In the genomic region with DNA sequence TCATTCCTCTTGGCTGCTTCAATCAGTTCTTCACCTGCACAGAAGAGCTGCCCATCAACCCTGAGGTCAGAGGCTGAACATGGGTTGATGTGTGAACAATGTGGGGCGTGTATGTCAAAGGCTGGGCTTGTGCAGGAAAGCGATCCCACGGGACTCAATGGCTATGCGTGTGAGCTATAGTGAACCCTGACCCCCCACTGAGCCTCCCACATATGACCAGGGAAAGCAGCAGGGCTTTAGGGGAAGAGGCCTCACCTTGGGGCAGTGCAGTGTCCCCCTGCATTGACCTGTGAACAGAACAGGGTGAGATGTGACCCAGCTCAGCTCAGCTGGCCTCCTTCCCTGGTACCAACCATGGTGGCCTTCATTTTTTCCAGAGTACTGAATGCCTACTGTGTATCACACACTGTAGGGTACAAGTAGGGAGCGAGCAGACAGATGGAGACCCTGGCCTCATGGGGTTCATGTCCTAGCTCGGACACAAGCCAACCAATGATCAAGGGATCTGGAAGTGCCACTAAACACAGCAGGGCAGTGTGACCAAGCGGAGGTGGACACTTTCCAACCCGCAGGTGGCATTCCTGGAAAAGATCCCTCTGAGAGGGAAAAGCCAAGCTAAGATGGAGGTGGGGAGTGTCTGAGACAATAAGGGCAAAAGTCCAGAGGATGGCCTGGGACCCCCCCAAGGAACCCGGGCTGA, we compare ENCODE assay signal across 16 mouse cellular contexts. TPM values are rescaled to one million over a fixed set of nuclear protein-coding genes. Genes with fewer than 3 reads are reported as not detected.
DNase-seq lines count a peak whose midpoint lies in the region; ATAC-seq lines count a peak whose summit lies in the region.
"Had no signal": no experiment of that assay in that cellular context is flagged by ENCODE, and none has a peak within 500 bp of the region (broad histone marks: within the 10 kb centered on the region; RNA-seq: fewer than 3 reads in every experiment).

No protein-coding gene starts in this region.

- H3K9me3 ChIP-seq in hindbrain, embryonic 10.5 days, result no peaks in the 10 kb centered on the region
- H3K9me3 ChIP-seq in hindbrain, embryonic 16.5 days (ENCODE audit: control insufficient read depth, low read length), result no peaks in the 10 kb centered on the region
- no peaks in the 10 kb centered on the region for H3K9me3 ChIP-seq in midbrain, embryonic 10.5 days (replicated peaks)
- no peaks in the 10 kb centered on the region for H3K9me3 ChIP-seq in midbrain, embryonic 14.5 days (ENCODE audit: control insufficient read depth, low read length)
- H3K9me3 ChIP-seq: forebrain, embryonic 15.5 days; intestine, embryonic 15.5 days; liver, embryonic 13.5 days; midbrain, embryonic 15.5 days had no signal

- no peak overlapping the region for H3K4me3 ChIP-seq in hindbrain, embryonic 10.5 days
- no peak overlapping the region for H3K4me3 ChIP-seq in hindbrain, embryonic 16.5 days (ENCODE audit: low read length)
- H3K4me3 ChIP-seq in midbrain, embryonic 10.5 days, result no peak overlapping the region
- H3K4me3 ChIP-seq in midbrain, embryonic 14.5 days (replicated peaks; ENCODE audit: low read depth, low read length), result no peak overlapping the region
- H3K4me3 ChIP-seq: erythroblast, embryonic 14.5 days; forebrain, embryonic 15.5 days; intestine, embryonic 15.5 days; liver, embryonic 13.5 days; midbrain, embryonic 15.5 days had no signal

- H3K4me1 ChIP-seq in hindbrain, embryonic 10.5 days (replicated peaks), result peaks cover 75% of the 10 kb centered on the region
- peaks cover 15% of the 10 kb centered on the region for H3K4me1 ChIP-seq in hindbrain, embryonic 16.5 days (ENCODE audit: control insufficient read depth, insufficient read depth, low read depth, low read length)
- peaks cover 72% of the 10 kb centered on the region for H3K4me1 ChIP-seq in midbrain, embryonic 10.5 days
- peaks cover 25% of the 10 kb centered on the region for H3K4me1 ChIP-seq in midbrain, embryonic 14.5 days (ENCODE audit: control insufficient read depth, insufficient read depth, low read length)

- ATAC-seq in hindbrain, embryonic 16.5 days, result no peak
- no peak for ATAC-seq in midbrain, embryonic 14.5 days (ENCODE audit: low FRiP score, low TSS enrichment)
- ATAC-seq: forebrain, embryonic 15.5 days; intestine, embryonic 15.5 days; midbrain, embryonic 15.5 days; Patski had no signal

- H3K36me3 ChIP-seq in hindbrain, embryonic 10.5 days, result peaks cover 70% of the 10 kb centered on the region
- peaks cover 19% of the 10 kb centered on the region for H3K36me3 ChIP-seq in hindbrain, embryonic 16.5 days (ENCODE audit: control insufficient read depth, insufficient read depth, low read length)
- H3K36me3 ChIP-seq in midbrain, embryonic 10.5 days, result peaks cover 61% of the 10 kb centered on the region
- H3K36me3 ChIP-seq in midbrain, embryonic 14.5 days (ENCODE audit: control insufficient read depth, insufficient read depth, low read length), result peaks cover 50% of the 10 kb centered on the region

- no peaks in the 10 kb centered on the region for H3K27me3 ChIP-seq in hindbrain, embryonic 10.5 days (ENCODE audit: insufficient read depth, poor library complexity, severe bottlenecking)
- no peaks in the 10 kb centered on the region for H3K27me3 ChIP-seq in hindbrain, embryonic 16.5 days (replicated peaks; ENCODE audit: control insufficient read depth, insufficient read depth, low read length)
- no peaks in the 10 kb centered on the region for H3K27me3 ChIP-seq in midbrain, embryonic 10.5 days (ENCODE audit: low read depth, poor library complexity, severe bottlenecking)
- H3K27me3 ChIP-seq in midbrain, embryonic 14.5 days (ENCODE audit: control insufficient read depth, insufficient read depth, low read length), result no peaks in the 10 kb centered on the region
- H3K27me3 ChIP-seq: forebrain, embryonic 15.5 days; intestine, embryonic 15.5 days; midbrain, embryonic 15.5 days; Patski had no signal

- H3K4me2 ChIP-seq in hindbrain, embryonic 16.5 days (ENCODE audit: low read length), result no peak overlapping the region
- H3K4me2 ChIP-seq in midbrain, embryonic 14.5 days (ENCODE audit: low read length), result no peak overlapping the region
- H3K4me2 ChIP-seq: forebrain, embryonic 15.5 days; intestine, embryonic 15.5 days; liver, embryonic 13.5 days; midbrain, embryonic 15.5 days had no signal

- H3K9ac ChIP-seq in hindbrain, embryonic 16.5 days (ENCODE audit: low read depth, low read length), result no peak overlapping the region
- no peak overlapping the region for H3K9ac ChIP-seq in midbrain, embryonic 14.5 days (replicated peaks; ENCODE audit: low read length)
- H3K9ac ChIP-seq: forebrain, embryonic 15.5 days; intestine, embryonic 15.5 days; liver, embryonic 13.5 days; midbrain, embryonic 15.5 days had no signal

- DNase-seq in hindbrain, embryonic 10.5 days (ENCODE audit: low spot score), result no peak
- no peak for DNase-seq in midbrain, embryonic 10.5 days (ENCODE audit: low spot score)
- DNase-seq in midbrain, embryonic 14.5 days, result no peak
- DNase-seq in cerebellum, postnatal 14 days, result peak; percentile 68 to 74
- DNase-seq in urinary bladder, adult 18-20 months (ENCODE audit: low spot score in 2 of 2), result no peak
- DNase-seq in embryo, embryonic 10.5 days (ENCODE audit: low spot score), result no peak
- DNase-seq: adrenal gland, postnatal 36 days; liver, embryonic 13.5 days had no signal

- H3K27ac ChIP-seq in hindbrain, embryonic 10.5 days, result peak overlapping the region; percentile 53; the same call in 1 of the 2 replicates
- H3K27ac ChIP-seq in hindbrain, embryonic 16.5 days (ENCODE audit: low read depth, low read length), result no peak overlapping the region
- H3K27ac ChIP-seq in midbrain, embryonic 10.5 days (replicated peaks), result peak overlapping the region; percentile 49; the same call in 1 of the 2 replicates
- H3K27ac ChIP-seq in midbrain, embryonic 14.5 days (replicated peaks; ENCODE audit: low read depth, low read length), result no peak overlapping the region
- H3K27ac ChIP-seq: forebrain, embryonic 15.5 days; intestine, embryonic 15.5 days; liver, embryonic 13.5 days; midbrain, embryonic 15.5 days had no signal

- WGBS in hindbrain, embryonic 10.5 days, result 86% methylated on average over 9 of the region's 9 CpGs
- WGBS in hindbrain, embryonic 16.5 days, result 82% methylated on average over 9 of the region's 9 CpGs
- 90% methylated on average over 9 of the region's 9 CpGs for WGBS in midbrain, embryonic 10.5 days
- 91% methylated on average over 9 of the region's 9 CpGs for WGBS in midbrain, embryonic 14.5 days

RNA-seq across cellular contexts. Expression of a gene that starts 2.9 kb away (rescaled TPM):
- 1,375 and 1,717 TPM in 2 replicates for polyA plus RNA-seq in hindbrain, embryonic 10.5 days (2016; fragmentation: Nextera tagmentation; extraction: Ambion mirVana)
- 160 and 182 TPM in 2 replicates for polyA plus RNA-seq in hindbrain, embryonic 16.5 days (2015; fragmentation: Nextera tagmentation; extraction: Ambion mirVana)
- 1,290 and 1,659 TPM in 2 replicates for polyA plus RNA-seq in midbrain, embryonic 10.5 days (2016; fragmentation: Nextera tagmentation; extraction: Ambion mirVana)
- 131 and 196 TPM in 2 replicates for polyA plus RNA-seq in midbrain, embryonic 14.5 days (2014; fragmentation: Nextera tagmentation; extraction: Ambion mirVana)

RNA-seq across cellular contexts. Expression of a gene that starts 7.9 kb away (rescaled TPM):
- 0.48 and 0.95 TPM in 2 replicates for polyA plus RNA-seq in hindbrain, embryonic 10.5 days (2016; fragmentation: Nextera tagmentation; extraction: Ambion mirVana)
- polyA plus RNA-seq in hindbrain, embryonic 16.5 days (2015; fragmentation: Nextera tagmentation; extraction: Ambion mirVana), result 1.5 TPM in 2 replicates
- 0.81 and 1.0 TPM in 2 replicates for polyA plus RNA-seq in midbrain, embryonic 10.5 days (2016; fragmentation: Nextera tagmentation; extraction: Ambion mirVana)
- 0.34 and 0.65 TPM in 2 replicates for polyA plus RNA-seq in midbrain, embryonic 14.5 days (2014; fragmentation: Nextera tagmentation; extraction: Ambion mirVana)
- polyA plus RNA-seq: heart, embryonic 14.5 days; Patski had no signal

RNA-seq across cellular contexts. Expression of a gene that starts 10.5 kb away (rescaled TPM):
- 0.18 and 0.25 TPM in 2 replicates for polyA plus RNA-seq in hindbrain, embryonic 10.5 days (2016; fragmentation: Nextera tagmentation; extraction: Ambion mirVana)
- polyA plus RNA-seq in hindbrain, embryonic 16.5 days (2015; fragmentation: Nextera tagmentation; extraction: Ambion mirVana), result 0.16 and 0.29 TPM in 2 replicates
- polyA plus RNA-seq in midbrain, embryonic 10.5 days (2016; fragmentation: Nextera tagmentation; extraction: Ambion mirVana), result 0.12 and 0.19 TPM in 2 replicates
- polyA plus RNA-seq in midbrain, embryonic 14.5 days (2014; fragmentation: Nextera tagmentation; extraction: Ambion mirVana), result 0.14 and 0.26 TPM in 2 replicates
- polyA plus RNA-seq: erythroblast, embryonic 14.5 days; urinary bladder, adult 2 months had no signal

RNA-seq across cellular contexts. Expression of a gene that starts 40.7 kb away (rescaled TPM):
- polyA plus RNA-seq in hindbrain, embryonic 10.5 days (2016; fragmentation: Nextera tagmentation; extraction: Ambion mirVana), result 36.3 and 39.4 TPM in 2 replicates
- 32.3 and 37.5 TPM in 2 replicates for polyA plus RNA-seq in hindbrain, embryonic 16.5 days (2015; fragmentation: Nextera tagmentation; extraction: Ambion mirVana)
- polyA plus RNA-seq in midbrain, embryonic 10.5 days (2016; fragmentation: Nextera tagmentation; extraction: Ambion mirVana), result 28.3 and 35.0 TPM in 2 replicates
- 27.5 and 32.0 TPM in 2 replicates for polyA plus RNA-seq in midbrain, embryonic 14.5 days (2014; fragmentation: Nextera tagmentation; extraction: Ambion mirVana)

Comparison
In these comparisons a context has a peak if more than half of its experiments do, and no peak if none do; other contexts are left out.
1. H3K27ac ChIP-seq: peak in hindbrain, embryonic 10.5 days (single experiment) and midbrain, embryonic 10.5 days (single experiment); none in hindbrain, embryonic 16.5 days (single experiment) and midbrain, embryonic 14.5 days (single experiment).
2. DNase-seq: peak in cerebellum, postnatal 14 days (2 of 2); none in hindbrain, embryonic 10.5 days (single experiment), midbrain, embryonic 10.5 days (single experiment), midbrain, embryonic 14.5 days (single experiment), urinary bladder, adult 18-20 months (0 of 2) and embryo, embryonic 10.5 days (single experiment).